Mouse (Mus musculus) induced T-regulatory cell, adult 2 months (primary cell): ENCODE measurements around the gene Sgca.

ENCODE experiments used
- DNase-seq: peaks from one replicate; pipeline ENCODE4 v3.0.0-alpha.2; 2012; ENCODE audit warnings: low read depth

The Sgca gene

GRCm38 (mm10) chr11:95001584-95002347 lies 25.6 kb upstream of the Sgca start:
- DNase-seq: no peak

GRCm38 (mm10) chr11:95001058-95001457 lies 24.9 kb upstream of the Sgca start:
- DNase-seq: peak; percentile 85

GRCm38 (mm10) chr11:95000548-95000947 lies 24.4 kb upstream of the Sgca start:
- DNase-seq: peak; percentile 77

- no peak for DNase-seq
Observed at GRCm38 (mm10) chr11:95000128-95000527, 24.0 kb upstream of the Sgca start.

GRCm38 (mm10) chr11:94998041-94998531 lies 22.0 kb upstream of the Sgca start:
- peak; percentile 58 for DNase-seq

GRCm38 (mm10) chr11:94997596-94997995 lies 21.5 kb upstream of the Sgca start:
- no peak for DNase-seq

- no peak for DNase-seq
Observed at GRCm38 (mm10) chr11:94996984-94997383, 20.9 kb upstream of the Sgca start.

GRCm38 (mm10) chr11:94996101-94996500 lies 20.0 kb upstream of the Sgca start:
- DNase-seq: no peak

- DNase-seq: no peak
Observed at GRCm38 (mm10) chr11:94994947-94995772, 19.0 kb upstream of the Sgca start.

- no peak for DNase-seq
Observed at GRCm38 (mm10) chr11:94994208-94994814, 18.2 kb upstream of the Sgca start.

- peak; percentile 69 for DNase-seq
Observed at GRCm38 (mm10) chr11:94992754-94993606, 16.9 kb upstream of the Sgca start.

- no peak for DNase-seq
Observed at GRCm38 (mm10) chr11:94992480-94992753, 16.3 kb upstream of the Sgca start.

GRCm38 (mm10) chr11:94991641-94992479 lies 15.7 kb upstream of the Sgca start:
- peak; percentile 75 for DNase-seq

GRCm38 (mm10) chr11:94990749-94991577 lies 14.8 kb upstream of the Sgca start, which contains the start of gene Ppp1r9b:
Ppp1r9b (plus strand) TSS chr11:94991035.
- DNase-seq: peak; percentile 93

GRCm38 (mm10) chr11:94990102-94990748 lies 14.1 kb upstream of the Sgca start:
- DNase-seq: no peak

GRCm38 (mm10) chr11:94989562-94990017 lies 13.5 kb upstream of the Sgca start:
- peak; percentile 90 for DNase-seq

- DNase-seq: no peak
Observed at GRCm38 (mm10) chr11:94988780-94989561, 12.8 kb upstream of the Sgca start.

GRCm38 (mm10) chr11:94987851-94988250 lies 11.7 kb upstream of the Sgca start:
- no peak for DNase-seq
